Mouse (Mus musculus) spleen, adult 2 months (tissue): ENCODE results near the gene Tspan33. TPM values are rescaled to one million over a fixed set of nuclear protein-coding genes. Genes with fewer than 3 reads are reported as not detected.

Experiments
- DNase-seq, 2 experiments: peaks; one replicate each; pipeline versions ENCODE4 v3.0.0 to v3.0.0-alpha.2; 2012 to 2021; ENCODE audit warnings: low spot score in 2 of 2, low read depth in 1 of 2
- H3K27ac ChIP-seq: fragments of 200-500 bp; 2 replicates; pipeline ENCODE4 v1.5.1; 2012; ENCODE audit warnings: low read length, inconsistent platforms; ENCODE audit not compliant: insufficient read depth
- H3K27me3 ChIP-seq: fragments of 200-500 bp; 2 replicates; pipeline ENCODE4 v1.6.1; 2012; ENCODE audit warnings: mild to moderate bottlenecking, moderate library complexity, low read length, inconsistent platforms; ENCODE audit not compliant: control insufficient read depth, insufficient read depth
- H3K36me3 ChIP-seq: fragments of 200-500 bp; 2 replicates; pipeline ENCODE4 v1.6.1; 2012; ENCODE audit warnings: mild to moderate bottlenecking, low read length, inconsistent platforms; ENCODE audit not compliant: control insufficient read depth, insufficient read depth
- H3K4me1 ChIP-seq: fragments of 200-500 bp; 2 replicates; pipeline ENCODE4 v1.6.1; 2011; ENCODE audit warnings: inconsistent platforms; ENCODE audit not compliant: control insufficient read depth, insufficient read depth, insufficient read length
- H3K4me3 ChIP-seq: fragments of 200-500 bp; 2 replicates; pipeline ENCODE4 v1.5.1; 2011; ENCODE audit warnings: mild to moderate bottlenecking, inconsistent platforms; ENCODE audit not compliant: insufficient read depth, insufficient read length; ENCODE audit errors: extremely low read depth
- CTCF ChIP-seq: fragments of 200-500 bp; IDR thresholded peaks from 2 replicates; pipeline ENCODE4 v1.5.1; 2011; ENCODE audit warnings: mild to moderate bottlenecking, inconsistent platforms; ENCODE audit not compliant: insufficient read depth, insufficient read length, insufficient replicate concordance; ENCODE audit errors: extremely low read depth
- POLR2A ChIP-seq: fragments of 200-500 bp; IDR thresholded peaks from 2 replicates; pipeline ENCODE4 v1.6.1; 2011; ENCODE audit warnings: low read depth, low read length, inconsistent platforms
- WGBS: fragments of 180-500 bp; shearing (Covaris S2); methylation state at CpG from one replicate; pipeline ENCODE4 v1.1.7; 2018; 5-methylcytosine and 5-hydroxymethylcytosine counted together
- polyA plus RNA-seq: library from polyadenylated mRNA; depleted of rRNA; stranded (reverse); fragments of >200 nt; gene quantifications from 2 replicates; pipeline ENCODE4 v1.2.3, GENCODE M21; 2012

Tspan33 gene
- polyA plus RNA-seq, 1 experiment, result 53.8 TPM

GRCm38 (mm10) chr6:29712011-29712584 is 18.1 kb downstream of the Tspan33 start:
- no peak for TF ChIP-seq CTCF
- no peak for TF ChIP-seq POLR2A
- no peaks in the 10 kb centered on the region for H3K27me3 ChIP-seq
- WGBS, result 61% methylated on average over 3 of the region's 3 CpGs
- H3K27ac ChIP-seq, result no peak overlapping the region
- peak in 1 of 2 experiments; percentile 14 for DNase-seq
- H3K36me3 ChIP-seq, result no peaks in the 10 kb centered on the region
- H3K4me1 ChIP-seq, result no peaks in the 10 kb centered on the region
- no peak overlapping the region for H3K4me3 ChIP-seq

DNA sequence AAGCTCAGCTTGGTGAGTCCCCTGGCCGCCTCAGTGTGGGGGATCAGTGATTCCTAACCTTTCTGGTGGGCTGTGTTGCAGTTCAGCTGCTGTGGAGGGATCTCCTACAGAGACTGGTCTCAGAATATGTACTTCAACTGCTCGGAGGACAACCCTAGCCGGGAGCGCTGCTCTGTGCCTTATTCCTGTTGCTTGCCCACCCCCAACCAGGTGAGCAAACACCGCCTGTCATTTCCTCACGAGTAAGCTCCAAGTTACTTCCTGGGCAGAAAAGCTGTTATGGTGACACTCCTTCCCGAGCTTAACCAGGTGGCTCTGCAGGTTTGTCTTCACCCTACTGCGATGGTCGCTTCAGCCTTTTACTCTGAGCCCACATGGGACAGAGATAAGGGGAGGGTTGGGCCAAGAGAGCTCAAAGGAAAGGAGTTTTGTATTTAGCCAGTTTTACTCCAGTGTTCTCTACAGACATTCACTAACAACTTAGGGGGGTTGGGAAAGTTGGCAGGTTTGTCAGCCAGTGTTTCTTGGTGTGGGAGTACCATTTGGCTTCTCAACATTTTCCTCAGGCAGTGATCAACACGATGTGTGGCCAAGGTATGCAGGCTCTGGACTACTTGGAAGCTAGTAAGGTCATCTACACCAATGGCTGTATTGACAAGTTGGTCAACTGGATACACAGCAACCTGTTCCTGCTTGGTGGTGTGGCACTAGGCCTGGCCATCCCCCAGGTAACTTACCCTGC is 22.8 kb downstream of the Tspan33 start:
- Histone ChIP-seq H3K36me3 (no peaks in the 10 kb centered on the region), H3K27me3 (0 out of 2 replicates have a peak, but pooled peaks cover 2% of the 10 kb centered on the region), H3K4me1 (no peaks in the 10 kb centered on the region), H3K27ac (no peak overlapping the region), H3K4me3 (no peak overlapping the region)
- DNase-seq, result no peak
- TF ChIP-seq POLR2A (no peak), CTCF (no peak)
- WGBS, result 81% methylated on average over 10 of the region's 10 CpGs

GRCm38 (mm10) chr6:29717541-29717940 is 23.5 kb downstream of the Tspan33 start:
- no peaks in the 10 kb centered on the region for H3K36me3 ChIP-seq
- WGBS, result 93% methylated on average over 10 of the region's 10 CpGs
- H3K4me1 ChIP-seq, result no peaks in the 10 kb centered on the region
- DNase-seq, result no peak
- H3K4me3 ChIP-seq, result no peak overlapping the region
- TF ChIP-seq POLR2A (no peak), CTCF (no peak)
- no peak overlapping the region for H3K27ac ChIP-seq
- H3K27me3 ChIP-seq, result 0 out of 2 replicates have a peak, but pooled peaks cover 2% of the 10 kb centered on the region

GRCm38 (mm10) chr6:29717952-29718521 is 24.0 kb downstream of the Tspan33 start:
- Histone ChIP-seq H3K4me1 (no peaks in the 10 kb centered on the region), H3K36me3 (no peaks in the 10 kb centered on the region), H3K4me3 (no peak overlapping the region), H3K27ac (no peak overlapping the region), H3K27me3 (0 out of 2 replicates have a peak, but pooled peaks cover 2% of the 10 kb centered on the region)
- 89% methylated on average over 14 of the region's 14 CpGs for WGBS
- TF ChIP-seq CTCF, result no peak
- no peak for TF ChIP-seq POLR2A
- no peak for DNase-seq

GRCm38 (mm10) chr6:29718894-29719329 is 24.9 kb downstream of the Tspan33 start:
- no peak for TF ChIP-seq CTCF
- TF ChIP-seq POLR2A, result no peak
- Histone ChIP-seq H3K4me3 (no peak overlapping the region; the same call in 1 of the 2 replicates), H3K4me1 (no peaks in the 10 kb centered on the region), H3K36me3 (no peaks in the 10 kb centered on the region), H3K27ac (no peak overlapping the region), H3K27me3 (0 out of 2 replicates have a peak, but pooled peaks cover 2% of the 10 kb centered on the region)
- no peak for DNase-seq
- 19% methylated on average over 15 of the region's 15 CpGs for WGBS

DNA sequence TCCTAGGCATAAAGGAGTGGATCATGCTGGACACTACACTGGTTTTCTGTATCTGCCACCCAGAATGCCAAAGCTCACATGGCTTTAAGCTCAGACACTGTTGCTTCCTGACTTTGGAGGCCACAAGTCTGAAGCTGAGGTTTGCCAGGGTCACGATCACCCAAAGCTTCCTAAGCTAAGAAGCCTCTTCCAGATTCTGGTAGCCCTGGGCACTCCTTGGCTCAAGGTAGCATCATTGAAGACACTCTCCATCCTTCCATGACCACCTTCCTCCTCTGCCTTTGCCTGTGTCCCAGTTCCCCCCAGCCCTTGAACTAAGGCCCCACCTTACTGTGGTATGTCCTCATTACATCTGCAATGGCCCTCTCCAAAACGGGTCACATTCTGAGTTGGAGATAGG is 27.9 kb downstream of the Tspan33 start:
- no peak overlapping the region for H3K27ac ChIP-seq
- H3K27me3 ChIP-seq, result 0 out of 2 replicates have a peak, but pooled peaks cover 2% of the 10 kb centered on the region
- WGBS, result 71% methylated on average over 2 of the region's 2 CpGs
- no peak for DNase-seq
- no peaks in the 10 kb centered on the region for H3K36me3 ChIP-seq
- TF ChIP-seq CTCF (no peak), POLR2A (no peak)
- no peaks in the 10 kb centered on the region for H3K4me1 ChIP-seq
- H3K4me3 ChIP-seq, result no peak overlapping the region
